Mouse (Mus musculus) neutrophil, adult 5-6 weeks (primary cell): ENCODE measurements around the gene Atp6v1d. TPM values are rescaled to one million over a fixed set of nuclear protein-coding genes. Genes with fewer than 3 reads are reported as not detected.

ENCODE experiments used
- ATAC-seq: fragments of 151-379, 151-347 bp; 2 replicates; pipeline ENCODE4 v1.8.0; 2017; ENCODE audit warnings: mild to moderate bottlenecking, moderate TSS enrichment; ENCODE audit not compliant: insufficient number of reproducible peaks, poor library complexity, low FRiP score, severe bottlenecking; ENCODE audit errors: extremely low read depth
- total RNA-seq: library from RNA; stranded (forward); fragments of 200-1000 nt; gene quantifications from 2 replicates; pipeline ENCODE4 v1.2.3, GENCODE M21; 2017

Gene Atp6v1d
- total RNA-seq, 1 experiment from 2014 or later, result 62.0 TPM

- ATAC-seq, result no peak
Observed at GRCm38 (mm10) chr12:78814437-78814836, 47.0 kb downstream of the Atp6v1d start.

GRCm38 (mm10) chr12:78801836-78802235, 59.6 kb downstream of the Atp6v1d start:
- no peak for ATAC-seq

- ATAC-seq, result no peak
Observed at GRCm38 (mm10) chr12:78800036-78800435, 61.4 kb downstream of the Atp6v1d start.

GRCm38 (mm10) chr12:78794236-78794635, 67.2 kb downstream of the Atp6v1d start:
- no peak for ATAC-seq

GRCm38 (mm10) chr12:78790791-78791190, 70.6 kb downstream of the Atp6v1d start:
- no peak for ATAC-seq

Other genes starting within 250 kb of the Atp6v1d start
- 0.47 TPM in 1 of 2 replicates, not detected in the other for gene Fam71d, start 170.1 kb downstream of the Atp6v1d start, total RNA-seq
- 44.6 and 54.4 TPM in 2 replicates for gene Mpp5, start 112.7 kb downstream of the Atp6v1d start, total RNA-seq
- 31.0 and 36.7 TPM in 2 replicates for gene Eif2s1, start 181 bp upstream of the Atp6v1d start, total RNA-seq
- gene Plek2, start 45.3 kb upstream of the Atp6v1d start, total RNA-seq, result not detected in 2 replicates
- gene Tmem229b, start 146.0 kb upstream of the Atp6v1d start, total RNA-seq, result 59.5 and 85.9 TPM in 2 replicates
- 0.58 TPM in 1 of 2 replicates, not detected in the other for gene Plekhh1, start 167.5 kb upstream of the Atp6v1d start, total RNA-seq
- 6.1 and 9.7 TPM in 2 replicates for gene Pigh, start 228.0 kb upstream of the Atp6v1d start, total RNA-seq